Mouse (Mus musculus) hindbrain, embryonic 13.5 days (tissue): ENCODE measurements around the gene Ppp1r15b. TPM values are rescaled to one million over a fixed set of nuclear protein-coding genes. Genes with fewer than 3 reads are reported as not detected.

ENCODE experiments used
- ATAC-seq: fragments of 200-750 bp; cut with Nextera tagmentation; 2 replicates; pipeline ENCODE4 v1.8.0; 2017; ENCODE audit warnings: moderate TSS enrichment; ENCODE audit not compliant: low FRiP score
- H3K27ac ChIP-seq: fragments of 300-500 bp; sonication (generic); 2 replicates; pipeline ENCODE4 v1.5.1; 2015; ENCODE audit warnings: inconsistent platforms, mild to moderate bottlenecking, moderate library complexity
- H3K27me3 ChIP-seq: fragments of 300-500 bp; sonication (generic); 2 replicates; pipeline ENCODE4 v1.6.1; 2015; ENCODE audit warnings: mild to moderate bottlenecking, inconsistent platforms
- H3K36me3 ChIP-seq: fragments of 300-500 bp; sonication (generic); 2 replicates; pipeline ENCODE4 v1.6.1; 2015; ENCODE audit warnings: mild to moderate bottlenecking, inconsistent platforms
- H3K4me1 ChIP-seq: fragments of 300-500 bp; sonication (generic); replicated peaks from 2 replicates; pipeline ENCODE4 v1.6.1; 2015; ENCODE audit warnings: inconsistent platforms
- H3K4me2 ChIP-seq: fragments of 300-500 bp; sonication (generic); 2 replicates; pipeline ENCODE4 v1.6.1; 2015; ENCODE audit warnings: inconsistent platforms, mild to moderate bottlenecking, moderate library complexity
- H3K4me3 ChIP-seq: fragments of 300-500 bp; sonication (generic); 2 replicates; pipeline ENCODE4 v1.5.1; 2015; ENCODE audit warnings: mild to moderate bottlenecking, inconsistent platforms
- H3K9ac ChIP-seq: fragments of 300-500 bp; sonication (generic); 2 replicates; pipeline ENCODE4 v1.6.1; 2015; ENCODE audit warnings: mild to moderate bottlenecking, inconsistent platforms
- H3K9me3 ChIP-seq: fragments of 300-500 bp; sonication (generic); 2 replicates; pipeline ENCODE4 v1.6.1; 2016; ENCODE audit warnings: inconsistent platforms
- WGBS: fragments of 180-500 bp; shearing (Covaris S2); methylation state at CpG from one replicate; pipeline ENCODE4 v1.1.7; 2015; 5-methylcytosine and 5-hydroxymethylcytosine counted together
- polyA plus RNA-seq: library from polyadenylated mRNA; unstranded; fragments of >200 nt; fragmentation: Nextera tagmentation; extraction: Ambion mirVana; gene quantifications from 2 replicates; pipeline ENCODE4 v1.2.1, GENCODE M21; 2015

The Ppp1r15b gene
- polyA plus RNA-seq, 1 experiment from 2014 or later = 29.2 TPM

DNA sequence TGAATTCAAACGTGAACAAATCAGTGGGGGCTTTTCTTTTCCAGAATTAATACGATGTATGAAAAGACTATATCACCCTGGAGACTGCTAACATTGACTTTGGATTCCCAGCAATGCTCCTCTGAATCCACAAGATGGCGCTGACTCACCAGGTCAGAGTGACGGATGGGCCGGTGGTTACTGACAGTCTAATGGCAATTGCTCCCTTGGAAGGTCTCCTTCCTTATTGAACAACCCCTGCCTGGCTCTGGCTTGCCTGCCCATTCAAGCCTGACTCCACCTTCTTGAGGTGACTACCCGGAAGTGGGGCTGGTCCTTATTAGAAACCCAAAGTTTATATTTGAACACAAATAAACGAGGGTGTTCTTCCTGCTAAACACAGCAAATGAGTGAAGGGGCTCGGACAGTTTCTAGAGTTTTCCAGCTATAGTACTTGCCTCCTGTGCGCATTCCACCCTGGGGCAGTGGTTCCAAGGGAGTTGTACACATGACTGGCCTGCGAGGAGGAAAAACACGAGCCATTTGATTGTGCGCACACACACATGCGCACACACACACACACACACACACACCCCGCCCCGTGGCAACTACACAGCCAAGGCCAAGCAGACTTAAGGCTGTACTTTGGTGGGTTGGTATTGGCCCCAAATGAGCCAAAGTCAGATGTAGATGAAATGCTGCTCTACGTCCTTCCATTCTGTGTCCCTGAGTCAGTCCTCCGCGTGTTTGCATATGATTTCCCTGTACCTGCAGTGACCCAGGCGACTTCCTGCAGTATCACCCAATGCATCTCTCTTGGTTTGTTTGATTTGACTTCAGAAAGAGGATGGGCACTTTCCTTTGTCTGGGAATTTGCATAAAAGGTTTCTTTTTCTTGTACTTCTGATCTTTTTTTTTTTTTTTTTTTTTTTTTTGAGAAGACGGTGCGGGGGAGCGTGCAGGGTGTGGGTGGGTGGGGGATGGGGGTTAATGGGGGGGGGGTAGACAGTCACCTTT, 15.4 kb downstream of the Ppp1r15b start:
- Histone ChIP-seq H3K36me3 (peaks cover 9% of the 10 kb centered on the region), H3K27ac (no peak overlapping the region), H3K4me3 (no peak overlapping the region), H3K27me3 (no peaks in the 10 kb centered on the region), H3K4me1 (0 out of 2 replicates have a peak, but pooled peaks cover 2% of the 10 kb centered on the region), H3K9ac (no peak overlapping the region), H3K9me3 (no peaks in the 10 kb centered on the region), H3K4me2 (no peak overlapping the region)
- peak; percentile 57 for ATAC-seq
- 63% methylated on average over 22 of the region's 22 CpGs for WGBS

- WGBS = 89% methylated on average over 5 of the region's 5 CpGs
- ATAC-seq = no peak
These were observed 16.4 kb downstream of the Ppp1r15b start for GRCm38 (mm10) chr1:133147324-133147723.

DNA sequence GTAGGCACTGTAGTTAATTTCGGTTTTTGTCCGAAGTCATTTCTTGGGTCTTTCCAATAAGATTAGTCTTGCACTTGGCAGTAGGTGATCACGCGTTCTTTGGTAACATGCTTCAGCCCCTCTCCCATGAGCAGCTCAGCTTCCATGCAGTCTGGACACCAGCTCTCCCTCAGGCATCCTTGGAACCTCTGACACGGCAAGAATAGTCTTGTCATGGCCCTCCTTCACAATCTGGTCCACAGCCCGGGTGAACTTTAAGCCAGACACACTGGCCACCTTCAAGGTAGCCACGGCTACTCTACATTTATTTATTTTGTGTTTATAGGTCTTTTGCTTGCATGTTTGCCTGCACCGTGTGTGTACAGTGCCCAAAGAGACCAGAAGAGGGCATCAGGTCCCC, 17.2 kb downstream of the Ppp1r15b start:
- no peaks in the 10 kb centered on the region for H3K27me3 ChIP-seq
- no peak overlapping the region for H3K27ac ChIP-seq
- H3K36me3 ChIP-seq = no peaks in the 10 kb centered on the region
- no peak overlapping the region for H3K9ac ChIP-seq
- ATAC-seq = no peak
- H3K4me3 ChIP-seq = no peak overlapping the region
- H3K9me3 ChIP-seq = no peaks in the 10 kb centered on the region
- H3K4me1 ChIP-seq = 0 out of 2 replicates have a peak, but pooled peaks cover 2% of the 10 kb centered on the region
- no peak overlapping the region for H3K4me2 ChIP-seq
- 96% methylated on average over 8 of the region's 8 CpGs for WGBS

More at GRCm38 (mm10) chr1:133147324-133147723, 16.4 kb downstream of the Ppp1r15b start:
- peaks cover 4% of the 10 kb centered on the region; the same call in 1 of the 2 replicates for H3K36me3 ChIP-seq
- no peak overlapping the region for H3K4me2 ChIP-seq
- H3K27ac ChIP-seq = no peak overlapping the region
- H3K4me1 ChIP-seq = 0 out of 2 replicates have a peak, but pooled peaks cover 2% of the 10 kb centered on the region
- no peaks in the 10 kb centered on the region for H3K27me3 ChIP-seq
- no peak overlapping the region for H3K4me3 ChIP-seq
- no peak overlapping the region for H3K9ac ChIP-seq
- H3K9me3 ChIP-seq = no peaks in the 10 kb centered on the region

DNA sequence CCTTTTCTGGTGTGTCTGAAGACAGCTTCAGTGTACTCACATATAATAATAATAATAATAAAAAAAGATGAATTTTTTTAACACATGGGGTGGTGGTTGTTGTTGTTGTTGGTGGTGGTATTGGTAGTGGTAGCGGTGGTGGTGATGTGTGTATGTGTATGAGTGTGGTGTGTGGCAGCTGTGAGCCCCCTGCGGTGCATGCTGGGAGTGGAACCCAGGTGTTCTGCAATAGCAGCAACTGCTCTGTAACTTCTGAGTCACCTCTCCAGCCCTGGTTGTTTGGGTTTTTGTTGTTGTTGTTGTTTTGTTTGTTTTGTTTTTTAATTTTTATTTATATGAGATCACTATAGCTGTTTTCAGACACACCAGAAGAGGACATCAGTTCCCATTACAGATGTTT, 19.6 kb downstream of the Ppp1r15b start:
- H3K36me3 ChIP-seq = no peaks in the 10 kb centered on the region
- H3K4me3 ChIP-seq = no peak overlapping the region
- no peak overlapping the region for H3K4me2 ChIP-seq
- H3K9me3 ChIP-seq = no peaks in the 10 kb centered on the region
- H3K9ac ChIP-seq = no peak overlapping the region
- H3K27ac ChIP-seq = no peak overlapping the region
- 0 out of 2 replicates have a peak, but pooled peaks cover 1% of the 10 kb centered on the region for H3K4me1 ChIP-seq
- ATAC-seq = no peak
- H3K27me3 ChIP-seq = no peaks in the 10 kb centered on the region
- WGBS = 85% methylated on average over 2 of the region's 2 CpGs

- no peaks in the 10 kb centered on the region for H3K9me3 ChIP-seq
- H3K9ac ChIP-seq = no peak overlapping the region
- no peaks in the 10 kb centered on the region for H3K4me1 ChIP-seq
- 98% methylated on average over 3 of the region's 3 CpGs for WGBS
- H3K4me2 ChIP-seq = no peak overlapping the region
- no peaks in the 10 kb centered on the region for H3K36me3 ChIP-seq
- H3K4me3 ChIP-seq = no peak overlapping the region
- no peaks in the 10 kb centered on the region for H3K27me3 ChIP-seq
- no peak overlapping the region for H3K27ac ChIP-seq
- no peak for ATAC-seq
These were observed 21.3 kb downstream of the Ppp1r15b start for GRCm38 (mm10) chr1:133152213-133152612.

- Histone ChIP-seq H3K27ac (no peak overlapping the region), H3K27me3 (0 out of 2 replicates have a peak, but pooled peaks cover 7% of the 10 kb centered on the region), H3K4me1 (peaks cover 14% of the 10 kb centered on the region), H3K36me3 (no peaks in the 10 kb centered on the region), H3K9ac (no peak overlapping the region), H3K9me3 (no peaks in the 10 kb centered on the region), H3K4me2 (no peak overlapping the region), H3K4me3 (no peak overlapping the region)
- 82% methylated on average over 6 of the region's 6 CpGs for WGBS
- ATAC-seq = no peak
These were observed 24.3 kb downstream of the Ppp1r15b start for GRCm38 (mm10) chr1:133155270-133155669.

GRCm38 (mm10) chr1:133159128-133159564, 28.2 kb downstream of the Ppp1r15b start:
- no peak for ATAC-seq
- Histone ChIP-seq H3K27ac (no peak overlapping the region), H3K4me3 (no peak overlapping the region), H3K9me3 (no peaks in the 10 kb centered on the region), H3K36me3 (no peaks in the 10 kb centered on the region), H3K9ac (no peak overlapping the region), H3K4me2 (no peak overlapping the region), H3K4me1 (peaks cover 25% of the 10 kb centered on the region), H3K27me3 (peaks cover 42% of the 10 kb centered on the region)
- WGBS = 63% methylated on average over 7 of the region's 7 CpGs

GRCm38 (mm10) chr1:133161559-133161958, 30.6 kb downstream of the Ppp1r15b start:
- Histone ChIP-seq H3K4me1 (peaks cover 35% of the 10 kb centered on the region), H3K9ac (no peak overlapping the region), H3K9me3 (no peaks in the 10 kb centered on the region), H3K27me3 (peaks cover 62% of the 10 kb centered on the region), H3K4me2 (no peak overlapping the region), H3K36me3 (no peaks in the 10 kb centered on the region), H3K4me3 (no peak overlapping the region), H3K27ac (no peak overlapping the region)
- WGBS = 61% methylated on average over 4 of the region's 4 CpGs
- no peak for ATAC-seq

DNA sequence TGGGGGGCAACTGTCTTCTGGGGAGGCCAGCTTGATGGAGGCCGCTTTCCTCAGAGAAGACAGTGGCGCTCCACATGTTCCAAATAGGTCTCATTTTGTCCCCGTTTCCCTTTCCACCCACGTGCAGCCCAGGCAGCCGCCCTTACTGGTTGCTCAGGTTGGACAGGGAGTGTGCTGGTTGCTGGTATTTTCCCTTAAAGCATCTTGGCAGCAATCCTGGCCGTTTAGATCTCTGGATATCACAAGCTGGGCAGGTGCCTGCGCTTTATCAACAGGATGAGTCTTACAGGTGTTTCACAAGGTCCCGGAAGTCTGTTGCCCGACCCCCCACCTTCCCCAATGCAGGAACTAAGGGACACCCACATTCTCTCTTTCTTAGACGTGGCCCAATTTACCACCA, 31.1 kb downstream of the Ppp1r15b start:
- no peak overlapping the region for H3K9ac ChIP-seq
- no peaks in the 10 kb centered on the region for H3K9me3 ChIP-seq
- WGBS = 71% methylated on average over 10 of the region's 10 CpGs
- H3K27ac ChIP-seq = no peak overlapping the region
- peaks cover 35% of the 10 kb centered on the region for H3K4me1 ChIP-seq
- H3K4me2 ChIP-seq = no peak overlapping the region
- no peak for ATAC-seq
- H3K4me3 ChIP-seq = no peak overlapping the region
- H3K27me3 ChIP-seq = peaks cover 67% of the 10 kb centered on the region
- no peaks in the 10 kb centered on the region for H3K36me3 ChIP-seq

DNA sequence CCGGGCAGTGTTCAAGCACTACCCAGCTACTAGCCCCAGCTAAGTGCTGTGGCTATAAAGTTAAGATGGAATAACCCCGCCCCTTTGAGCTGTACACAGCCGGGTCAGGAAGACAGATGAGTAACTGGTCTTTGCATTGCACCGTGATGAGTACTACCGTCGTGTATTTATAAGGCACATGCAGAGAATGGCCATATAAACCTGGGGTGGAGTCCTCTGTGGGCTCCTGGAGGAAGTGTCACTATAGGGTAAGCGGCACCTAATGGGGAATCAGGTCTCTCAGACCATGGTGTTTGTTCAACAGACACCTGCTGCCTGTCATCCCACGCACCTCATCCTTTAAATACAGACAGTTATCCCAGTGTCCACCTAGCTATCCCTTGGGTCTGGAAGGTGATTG, 32.0 kb downstream of the Ppp1r15b start:
- Histone ChIP-seq H3K9ac (no peak overlapping the region), H3K27ac (no peak overlapping the region), H3K9me3 (no peaks in the 10 kb centered on the region), H3K27me3 (peaks cover 76% of the 10 kb centered on the region), H3K4me1 (peaks cover 30% of the 10 kb centered on the region), H3K4me2 (peak overlapping the region; percentile 96; the same call in 1 of the 2 replicates), H3K36me3 (no peaks in the 10 kb centered on the region), H3K4me3 (no peak overlapping the region)
- ATAC-seq = no peak
- WGBS = 61% methylated on average over 8 of the region's 8 CpGs

- under 1% methylated on average over 65 of the region's 68 CpGs for WGBS
- H3K4me3 ChIP-seq = peak within 1 kb of the TSS; percentile 50
- peak within 1 kb of the TSS; percentile 96 for H3K4me2 ChIP-seq
- peaks cover 32% of the 10 kb centered on the region for H3K4me1 ChIP-seq
- peaks cover 77% of the 10 kb centered on the region for H3K27me3 ChIP-seq
- H3K27ac ChIP-seq = no peak within 1 kb of the TSS; the same call in 1 of the 2 replicates
- no peaks in the 10 kb centered on the region for H3K36me3 ChIP-seq
- ATAC-seq = peak; percentile 61; the same call in 1 of the 2 replicates
- H3K9me3 ChIP-seq = no peaks in the 10 kb centered on the region
- H3K9ac ChIP-seq = peak within 1 kb of the TSS; percentile 70
These were observed 33.0 kb downstream of the Ppp1r15b start, which contains the start of gene Plekha6 for GRCm38 (mm10) chr1:133163820-133164431. Gene Plekha6, plus strand, starts transcription at chr1:133164210.

GRCm38 (mm10) chr1:133164591-133165011, 33.7 kb downstream of the Ppp1r15b start:
- ATAC-seq = 0 out of 2 replicates have a peak, but pooled peaks have one; percentile 10
- 3% methylated on average over 10 of the region's 10 CpGs for WGBS
- Histone ChIP-seq H3K36me3 (no peaks in the 10 kb centered on the region), H3K4me1 (peaks cover 26% of the 10 kb centered on the region), H3K9me3 (no peaks in the 10 kb centered on the region), H3K27ac (no peak overlapping the region; the same call in 1 of the 2 replicates), H3K4me2 (peak overlapping the region; percentile 96), H3K4me3 (peak overlapping the region; percentile 50), H3K9ac (no peak overlapping the region; the same call in 1 of the 2 replicates), H3K27me3 (peaks cover 73% of the 10 kb centered on the region)
